Mouse (Mus musculus): ENCODE results near the gene Pgap2. TPM values are rescaled to one million over a fixed set of nuclear protein-coding genes. Genes with fewer than 3 reads are reported as not detected.
A peak's percentile ranks its signal among the peaks of the same experiment; 100 is the strongest.

Gene Pgap2
- polyA plus RNA-seq, 1 experiment from 2014 or later: 109 TPM

- Histone ChIP-seq H3K36me3 (ENCODE audit: control insufficient read depth, insufficient read depth, low read length) (no peaks in the 10 kb centered on the region), H3K4me3 (replicated peaks; ENCODE audit: low read length) (peak overlapping the region; percentile 90)
- 43% methylated on average over 4 of the region's 4 CpGs for WGBS
Measured at GRCm38 (mm10) chr7:102208806-102209363, 1.1 kb upstream of the Pgap2 start.

GRCm38 (mm10) chr7:102211071-102211470, 1.1 kb downstream of the Pgap2 start:
- 50% methylated on average over 3 of the region's 3 CpGs for WGBS
- Histone ChIP-seq H3K36me3 (ENCODE audit: control insufficient read depth, insufficient read depth, low read length) (no peaks in the 10 kb centered on the region), H3K4me3 (replicated peaks; ENCODE audit: low read length) (peak overlapping the region; percentile 90), H3K27me3 (ENCODE audit: control insufficient read depth, insufficient read depth, low read length) (no peaks in the 10 kb centered on the region), H3K9me3 (replicated peaks; ENCODE audit: control insufficient read depth, low read length) (no peaks in the 10 kb centered on the region), H3K9ac (ENCODE audit: low read length) (peak overlapping the region; percentile 73), H3K4me1 (ENCODE audit: control insufficient read depth, insufficient read depth, low read length) (peaks cover 5% of the 10 kb centered on the region), H3K4me2 (ENCODE audit: low read depth, low read length) (peak overlapping the region; percentile 64), H3K27ac (ENCODE audit: low read length) (peak overlapping the region; percentile 83)
- no peak for ATAC-seq (ENCODE audit: insufficient read depth, low FRiP score)

More at GRCm38 (mm10) chr7:102208806-102209363, 1.1 kb upstream of the Pgap2 start:
- Histone ChIP-seq H3K9me3 (replicated peaks; ENCODE audit: control insufficient read depth, low read length) (no peaks in the 10 kb centered on the region), H3K27me3 (ENCODE audit: control insufficient read depth, insufficient read depth, low read length) (no peaks in the 10 kb centered on the region), H3K4me2 (ENCODE audit: low read depth, low read length) (peak overlapping the region; percentile 83), H3K4me1 (ENCODE audit: control insufficient read depth, insufficient read depth, low read length) (peaks cover 7% of the 10 kb centered on the region), H3K9ac (ENCODE audit: low read length) (peak overlapping the region; percentile 93), H3K27ac (ENCODE audit: low read length) (no peak overlapping the region; the same call in 1 of the 2 replicates)
- ATAC-seq (ENCODE audit: insufficient read depth, low FRiP score): no peak

- Histone ChIP-seq H3K27me3 (ENCODE audit: control insufficient read depth, insufficient read depth, low read length) (no peaks in the 10 kb centered on the region), H3K9me3 (replicated peaks; ENCODE audit: control insufficient read depth, low read length) (no peaks in the 10 kb centered on the region), H3K4me1 (ENCODE audit: control insufficient read depth, insufficient read depth, low read length) (peaks cover 13% of the 10 kb centered on the region; the same call in 1 of the 2 replicates), H3K4me3 (replicated peaks; ENCODE audit: low read length) (peak overlapping the region; percentile 58; the same call in 1 of the 2 replicates), H3K9ac (ENCODE audit: low read length) (no peak overlapping the region; the same call in 1 of the 2 replicates), H3K27ac (ENCODE audit: low read length) (0 out of 2 replicates have a peak overlapping the region, but pooled peaks have one; percentile 55), H3K4me2 (ENCODE audit: low read depth, low read length) (peak overlapping the region; percentile 82), H3K36me3 (ENCODE audit: control insufficient read depth, insufficient read depth, low read length) (no peaks in the 10 kb centered on the region)
- WGBS: 40% methylated on average over 1 of the region's 1 CpGs
- no peak for ATAC-seq (ENCODE audit: insufficient read depth, low FRiP score)
Measured at GRCm38 (mm10) chr7:102221899-102222298, 11.9 kb downstream of the Pgap2 start.

- H3K4me3 ChIP-seq (replicated peaks; ENCODE audit: low read length): peak overlapping the region; percentile 58
- H3K4me1 ChIP-seq (ENCODE audit: control insufficient read depth, insufficient read depth, low read length): peaks cover 13% of the 10 kb centered on the region; the same call in 1 of the 2 replicates
- H3K27ac ChIP-seq (ENCODE audit: low read length): peak overlapping the region; percentile 93
- peak overlapping the region; percentile 73 for H3K9ac ChIP-seq (ENCODE audit: low read length)
- WGBS: 0% methylated on average over 12 of the region's 13 CpGs
- no peaks in the 10 kb centered on the region for H3K9me3 ChIP-seq (replicated peaks; ENCODE audit: control insufficient read depth, low read length)
- H3K4me2 ChIP-seq (ENCODE audit: low read depth, low read length): peak overlapping the region; percentile 82
- H3K36me3 ChIP-seq (ENCODE audit: control insufficient read depth, insufficient read depth, low read length): no peaks in the 10 kb centered on the region
- H3K27me3 ChIP-seq (ENCODE audit: control insufficient read depth, insufficient read depth, low read length): no peaks in the 10 kb centered on the region
- ATAC-seq (ENCODE audit: insufficient read depth, low FRiP score): peak; percentile 61; the same call in 1 of the 2 replicates
Measured at GRCm38 (mm10) chr7:102222336-102222735, 12.3 kb downstream of the Pgap2 start.

GRCm38 (mm10) chr7:102222830-102223556, 13.0 kb downstream of the Pgap2 start:
- peak; percentile 83 for ATAC-seq (ENCODE audit: insufficient read depth, low FRiP score)
- no peaks in the 10 kb centered on the region for H3K9me3 ChIP-seq (replicated peaks; ENCODE audit: control insufficient read depth, low read length)
- H3K27me3 ChIP-seq (ENCODE audit: control insufficient read depth, insufficient read depth, low read length): no peaks in the 10 kb centered on the region
- peak overlapping the region; percentile 93 for H3K27ac ChIP-seq (ENCODE audit: low read length)
- H3K4me3 ChIP-seq (replicated peaks; ENCODE audit: low read length): peak overlapping the region; percentile 58
- no peaks in the 10 kb centered on the region for H3K36me3 ChIP-seq (ENCODE audit: control insufficient read depth, insufficient read depth, low read length)
- under 1% methylated on average over 31 of the region's 31 CpGs for WGBS
- H3K4me2 ChIP-seq (ENCODE audit: low read depth, low read length): peak overlapping the region; percentile 82
- H3K4me1 ChIP-seq (ENCODE audit: control insufficient read depth, insufficient read depth, low read length): peaks cover 13% of the 10 kb centered on the region; the same call in 1 of the 2 replicates
- H3K9ac ChIP-seq (ENCODE audit: low read length): peak overlapping the region; percentile 73

- Histone ChIP-seq H3K9me3 (replicated peaks; ENCODE audit: control insufficient read depth, low read length) (no peaks in the 10 kb centered on the region), H3K4me2 (ENCODE audit: low read depth, low read length) (peak overlapping the region; percentile 82), H3K4me3 (replicated peaks; ENCODE audit: low read length) (peak overlapping the region; percentile 58), H3K27ac (ENCODE audit: low read length) (peak overlapping the region; percentile 85), H3K4me1 (ENCODE audit: control insufficient read depth, insufficient read depth, low read length) (peaks cover 13% of the 10 kb centered on the region; the same call in 1 of the 2 replicates), H3K9ac (ENCODE audit: low read length) (0 out of 2 replicates have a peak overlapping the region, but pooled peaks have one; percentile 24), H3K27me3 (ENCODE audit: control insufficient read depth, insufficient read depth, low read length) (no peaks in the 10 kb centered on the region), H3K36me3 (ENCODE audit: control insufficient read depth, insufficient read depth, low read length) (0 out of 2 replicates have a peak, but pooled peaks cover 3% of the 10 kb centered on the region)
- ATAC-seq (ENCODE audit: insufficient read depth, low FRiP score): peak; percentile 27
- 67% methylated on average over 5 of the region's 5 CpGs for WGBS
Measured at GRCm38 (mm10) chr7:102223883-102224738, 14.1 kb downstream of the Pgap2 start.

GRCm38 (mm10) chr7:102226051-102226450, 16.0 kb downstream of the Pgap2 start:
- 89% methylated on average over 6 of the region's 6 CpGs for WGBS

GRCm38 (mm10) chr7:102228049-102228670, 18.2 kb downstream of the Pgap2 start:
- H3K4me1 ChIP-seq (ENCODE audit: control insufficient read depth, insufficient read depth, low read length): peaks cover 13% of the 10 kb centered on the region; the same call in 1 of the 2 replicates
- H3K9ac ChIP-seq (ENCODE audit: low read length): no peak overlapping the region
- 66% methylated on average over 4 of the region's 4 CpGs for WGBS
- H3K27me3 ChIP-seq (ENCODE audit: control insufficient read depth, insufficient read depth, low read length): no peaks in the 10 kb centered on the region
- H3K27ac ChIP-seq (ENCODE audit: low read length): no peak overlapping the region
- H3K36me3 ChIP-seq (ENCODE audit: control insufficient read depth, insufficient read depth, low read length): 0 out of 2 replicates have a peak, but pooled peaks cover 6% of the 10 kb centered on the region
- no peak overlapping the region for H3K4me3 ChIP-seq (replicated peaks; ENCODE audit: low read length)
- ATAC-seq (ENCODE audit: insufficient read depth, low FRiP score): no peak
- no peak overlapping the region for H3K4me2 ChIP-seq (ENCODE audit: low read depth, low read length)
- no peaks in the 10 kb centered on the region for H3K9me3 ChIP-seq (replicated peaks; ENCODE audit: control insufficient read depth, low read length)

More at GRCm38 (mm10) chr7:102226051-102226450, 16.0 kb downstream of the Pgap2 start:
- ATAC-seq (ENCODE audit: insufficient read depth, low FRiP score): no peak
- Histone ChIP-seq H3K36me3 (ENCODE audit: control insufficient read depth, insufficient read depth, low read length) (0 out of 2 replicates have a peak, but pooled peaks cover 6% of the 10 kb centered on the region), H3K4me3 (replicated peaks; ENCODE audit: low read length) (no peak overlapping the region), H3K9me3 (replicated peaks; ENCODE audit: control insufficient read depth, low read length) (no peaks in the 10 kb centered on the region), H3K27me3 (ENCODE audit: control insufficient read depth, insufficient read depth, low read length) (no peaks in the 10 kb centered on the region), H3K9ac (ENCODE audit: low read length) (no peak overlapping the region), H3K27ac (ENCODE audit: low read length) (no peak overlapping the region), H3K4me1 (ENCODE audit: control insufficient read depth, insufficient read depth, low read length) (peaks cover 13% of the 10 kb centered on the region; the same call in 1 of the 2 replicates), H3K4me2 (ENCODE audit: low read depth, low read length) (no peak overlapping the region)
